Mouse (Mus musculus) stomach, postnatal 0 days (tissue): ENCODE measurements at regions not wholly inside any gene's neighbourhood (a gene's known extent, or its start where the extent isn't known, plus 50 kb on each side); places are given as distances from the start of the nearest gene placed in this dataset.

Source experiments
- CTCF ChIP-seq: IDR thresholded peaks from 2 replicates; pipeline ENCODE4 v1.5.1; 2016; ENCODE audit warnings: antibody characterized with exemption, low read depth, mild to moderate bottlenecking, moderate library complexity
- EP300 ChIP-seq: optimal IDR thresholded peaks from 2 replicates; pipeline ENCODE3; 2016; ENCODE audit warnings: antibody characterized with exemption

GRCm38 (mm10) chr3:37844731-37845312 is 120.5 kb upstream of the Gm5148 start:
- no peak for TF ChIP-seq EP300
- TF ChIP-seq CTCF: no peak
